Mouse (Mus musculus): Measurements from ENCODE around the gene Hid1.

- TF ChIP-seq CTCF (IDR thresholded peaks at IDR 0.05; ENCODE audit: extremely low read depth, insufficient read length, insufficient replicate concordance, low read depth, low read length) (no peak), POLR2A (IDR thresholded peaks at IDR 0.05; ENCODE audit: low read depth, low read length) (no peak)
Observed at GRCm38 (mm10) chr11:115384587-115384986, 17.0 kb upstream of the Hid1 start.

All from small intestine, adult 2 months (tissue).